Mouse (Mus musculus): Measurements from ENCODE around the gene Ptprh. TPM values are rescaled to one million over a fixed set of nuclear protein-coding genes. Genes with fewer than 3 reads are reported as not detected.
A peak's percentile ranks its signal among the peaks of the same experiment; 100 is the strongest.
"Not testable (repeated sequence)": the region's sequence is repeated elsewhere in the genome, so short reads cannot be mapped to it uniquely, and the experiment has no call there.

Gene Ptprh
- polyA plus RNA-seq, 1 experiment from 2014 or later, result not detected

- WGBS, result 89% methylated on average over 2 of the region's 2 CpGs
- Histone ChIP-seq H3K4me3 (no peak overlapping the region), H3K4me1 (no peaks in the 10 kb centered on the region), H3K36me3 (replicated peaks) (peaks cover 32% of the 10 kb centered on the region), H3K27ac (replicated peaks) (no peak overlapping the region), H3K27me3 (replicated peaks; ENCODE audit: low read depth, poor library complexity, severe bottlenecking) (no peaks in the 10 kb centered on the region), H3K9me3 (no peaks in the 10 kb centered on the region)
- no peak for DNase-seq (ENCODE audit: low spot score)
These were observed 22.1 kb upstream of the Ptprh start for GRCm38 (mm10) chr7:4625928-4626327.

GRCm38 (mm10) chr7:4624343-4624742, 20.5 kb upstream of the Ptprh start:
- no peaks in the 10 kb centered on the region for H3K4me1 ChIP-seq
- peaks cover 16% of the 10 kb centered on the region for H3K36me3 ChIP-seq (replicated peaks)
- H3K9me3 ChIP-seq, result no peaks in the 10 kb centered on the region
- no peak for DNase-seq (ENCODE audit: low spot score)
- WGBS, result 51% methylated on average over 1 of the region's 1 CpGs
- no peak overlapping the region for H3K27ac ChIP-seq (replicated peaks)
- no peak overlapping the region for H3K4me3 ChIP-seq
- no peaks in the 10 kb centered on the region for H3K27me3 ChIP-seq (replicated peaks; ENCODE audit: low read depth, poor library complexity, severe bottlenecking)

GRCm38 (mm10) chr7:4623544-4624189, 19.8 kb upstream of the Ptprh start:
- no peaks in the 10 kb centered on the region for H3K27me3 ChIP-seq (replicated peaks; ENCODE audit: low read depth, poor library complexity, severe bottlenecking)
- peaks cover 9% of the 10 kb centered on the region for H3K36me3 ChIP-seq (replicated peaks)
- DNase-seq (ENCODE audit: low spot score), result peak; percentile 55
- no peak overlapping the region for H3K4me3 ChIP-seq
- 28% methylated on average over 4 of the region's 4 CpGs for WGBS
- H3K27ac ChIP-seq (replicated peaks), result no peak overlapping the region
- H3K9me3 ChIP-seq, result no peaks in the 10 kb centered on the region
- no peaks in the 10 kb centered on the region for H3K4me1 ChIP-seq

GRCm38 (mm10) chr7:4619979-4620378, 16.1 kb upstream of the Ptprh start:
- Histone ChIP-seq H3K36me3 (replicated peaks) (no peaks in the 10 kb centered on the region), H3K27me3 (replicated peaks; ENCODE audit: low read depth, poor library complexity, severe bottlenecking) (no peaks in the 10 kb centered on the region), H3K4me3 (no peak overlapping the region), H3K27ac (replicated peaks) (no peak overlapping the region), H3K4me1 (no peaks in the 10 kb centered on the region), H3K9me3 (no peaks in the 10 kb centered on the region)
- peak; percentile 78 for DNase-seq (ENCODE audit: low spot score)
- 34% methylated on average over 1 of the region's 1 CpGs for WGBS

- H3K27me3 ChIP-seq (replicated peaks; ENCODE audit: low read depth, poor library complexity, severe bottlenecking), result no peaks in the 10 kb centered on the region
- WGBS, result 81% methylated on average over 14 of the region's 14 CpGs
- no peak for DNase-seq (ENCODE audit: low spot score)
These were observed 10.0 kb upstream of the Ptprh start for GRCm38 (mm10) chr7:4613740-4614403.

GRCm38 (mm10) chr7:4612956-4613355, 9.1 kb upstream of the Ptprh start:
- 72% methylated on average over 1 of the region's 1 CpGs for WGBS
- no peaks in the 10 kb centered on the region for H3K9me3 ChIP-seq
- H3K4me3 ChIP-seq, result no peak overlapping the region
- no peaks in the 10 kb centered on the region for H3K27me3 ChIP-seq (replicated peaks; ENCODE audit: low read depth, poor library complexity, severe bottlenecking)
- H3K27ac ChIP-seq (replicated peaks), result no peak overlapping the region
- DNase-seq (ENCODE audit: low spot score), result no peak
- H3K36me3 ChIP-seq (replicated peaks), result no peaks in the 10 kb centered on the region
- H3K4me1 ChIP-seq, result no peaks in the 10 kb centered on the region

More at GRCm38 (mm10) chr7:4613740-4614403, 10.0 kb upstream of the Ptprh start:
- Histone ChIP-seq H3K4me3 (no peak overlapping the region), H3K27ac (replicated peaks) (no peak overlapping the region), H3K36me3 (replicated peaks) (no peaks in the 10 kb centered on the region), H3K4me1 (no peaks in the 10 kb centered on the region), H3K9me3 (no peaks in the 10 kb centered on the region)

GRCm38 (mm10) chr7:4612386-4612785, 8.5 kb upstream of the Ptprh start:
- no peak for DNase-seq (ENCODE audit: low spot score)
- 68% methylated on average over 8 of the region's 8 CpGs for WGBS
- Histone ChIP-seq H3K4me3 (no peak overlapping the region), H3K27me3 (replicated peaks; ENCODE audit: low read depth, poor library complexity, severe bottlenecking) (no peaks in the 10 kb centered on the region), H3K9me3 (no peaks in the 10 kb centered on the region), H3K27ac (replicated peaks) (no peak overlapping the region), H3K36me3 (replicated peaks) (no peaks in the 10 kb centered on the region), H3K4me1 (no peaks in the 10 kb centered on the region)

GRCm38 (mm10) chr7:4611921-4612341, 8.1 kb upstream of the Ptprh start:
- H3K9me3 ChIP-seq, result no peaks in the 10 kb centered on the region
- no peak overlapping the region for H3K4me3 ChIP-seq
- H3K4me1 ChIP-seq, result no peaks in the 10 kb centered on the region
- H3K36me3 ChIP-seq (replicated peaks), result no peaks in the 10 kb centered on the region
- DNase-seq (ENCODE audit: low spot score), result no peak
- 83% methylated on average over 12 of the region's 12 CpGs for WGBS
- H3K27me3 ChIP-seq (replicated peaks; ENCODE audit: low read depth, poor library complexity, severe bottlenecking), result no peaks in the 10 kb centered on the region
- no peak overlapping the region for H3K27ac ChIP-seq (replicated peaks)

- Histone ChIP-seq H3K4me1 (no peaks in the 10 kb centered on the region), H3K27me3 (replicated peaks; ENCODE audit: low read depth, poor library complexity, severe bottlenecking) (no peaks in the 10 kb centered on the region), H3K9me3 (no peaks in the 10 kb centered on the region), H3K27ac (replicated peaks) (no peak overlapping the region), H3K36me3 (replicated peaks) (no peaks in the 10 kb centered on the region), H3K4me3 (no peak overlapping the region)
- no peak for DNase-seq (ENCODE audit: low spot score)
- WGBS, result 83% methylated on average over 12 of the region's 12 CpGs
These were observed 7.7 kb upstream of the Ptprh start for GRCm38 (mm10) chr7:4611511-4611910.

GRCm38 (mm10) chr7:4608002-4608401, 4.2 kb upstream of the Ptprh start:
- Histone ChIP-seq H3K4me3 (no peak overlapping the region), H3K27ac (replicated peaks) (no peak overlapping the region), H3K4me1 (no peaks in the 10 kb centered on the region), H3K36me3 (replicated peaks) (no peaks in the 10 kb centered on the region), H3K9me3 (no peaks in the 10 kb centered on the region), H3K27me3 (replicated peaks; ENCODE audit: low read depth, poor library complexity, severe bottlenecking) (no peaks in the 10 kb centered on the region)
- 63% methylated on average over 5 of the region's 5 CpGs for WGBS
- DNase-seq (ENCODE audit: low spot score), result no peak

GRCm38 (mm10) chr7:4602969-4603368, 872 bp downstream of the Ptprh start:
- Histone ChIP-seq H3K9me3 (0 out of 2 replicates have a peak, but pooled peaks cover 11% of the 10 kb centered on the region), H3K4me3 (no peak overlapping the region), H3K36me3 (replicated peaks) (no peaks in the 10 kb centered on the region), H3K27me3 (replicated peaks; ENCODE audit: low read depth, poor library complexity, severe bottlenecking) (no peaks in the 10 kb centered on the region), H3K27ac (replicated peaks) (no peak overlapping the region), H3K4me1 (no peaks in the 10 kb centered on the region)
- no peak for DNase-seq (ENCODE audit: low spot score)
- WGBS, result 84% methylated on average over 6 of the region's 6 CpGs

- not testable (repeated sequence) for H3K36me3 ChIP-seq (replicated peaks); H3K27ac ChIP-seq (replicated peaks); H3K4me1 ChIP-seq; H3K4me3 ChIP-seq; H3K27me3 ChIP-seq (replicated peaks; ENCODE audit: low read depth, poor library complexity, severe bottlenecking); DNase-seq (ENCODE audit: low spot score)
- 0 out of 2 replicates have a peak, but pooled peaks cover 11% of the 10 kb centered on the region for H3K9me3 ChIP-seq
- 78% methylated on average over 4 of the region's 4 CpGs for WGBS
These were observed 6.8 kb downstream of the Ptprh start for GRCm38 (mm10) chr7:4597046-4597445.

GRCm38 (mm10) chr7:4581481-4581880, 22.4 kb downstream of the Ptprh start:
- WGBS, result 82% methylated on average over 3 of the region's 3 CpGs
- DNase-seq (ENCODE audit: low spot score), result not testable (repeated sequence)

More at GRCm38 (mm10) chr7:4581481-4581880, 22.4 kb downstream of the Ptprh start:
- not testable (repeated sequence) for H3K9me3 ChIP-seq; H3K4me1 ChIP-seq; H3K27me3 ChIP-seq (replicated peaks; ENCODE audit: low read depth, poor library complexity, severe bottlenecking); H3K27ac ChIP-seq (replicated peaks); H3K4me3 ChIP-seq; H3K36me3 ChIP-seq (replicated peaks)

Data from embryonic facial prominence, embryonic 10.5 days (tissue).